In the genomic region with DNA sequence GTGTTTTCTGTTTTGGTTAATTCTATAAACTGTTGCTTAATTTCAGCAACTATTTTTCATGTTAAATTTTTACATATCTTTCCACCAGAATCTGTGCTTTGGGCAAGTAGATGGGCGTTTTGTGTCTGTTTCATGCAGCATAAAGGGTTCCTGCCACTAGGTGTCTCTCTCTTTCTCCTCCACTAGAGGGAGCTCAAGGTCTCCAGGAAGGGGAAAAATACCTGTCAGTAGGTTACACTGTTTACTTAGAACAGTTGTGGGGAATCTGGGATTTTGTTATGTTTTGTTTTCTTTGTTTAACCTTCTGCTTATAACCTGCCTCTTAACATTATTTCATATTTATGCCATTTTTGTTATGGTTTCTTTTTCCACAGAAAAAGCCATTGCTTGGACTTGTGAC, we compare ENCODE assay signal across 9 mouse cellular contexts. TPM values are rescaled to one million over a fixed set of nuclear protein-coding genes. Genes with fewer than 3 reads are reported as not detected.
DNase-seq lines count a peak whose midpoint lies in the region; ATAC-seq and TF ChIP-seq lines count a peak whose summit lies in the region.
"Had no signal": no experiment of that assay in that cellular context is flagged by ENCODE, and none has a peak within 500 bp of the region (broad histone marks: within the 10 kb centered on the region; RNA-seq: fewer than 3 reads in every experiment).

No protein-coding gene starts in this region.

- no peaks in the 10 kb centered on the region for H3K4me1 ChIP-seq in liver, adult 2 months (ENCODE audit: control insufficient read depth, insufficient read depth, low read length)
- no peaks in the 10 kb centered on the region for H3K4me1 ChIP-seq in liver, embryonic 12.5 days
- H3K4me1 ChIP-seq in hindbrain, postnatal 0 days (ENCODE audit: insufficient read depth, low read length) = no peaks in the 10 kb centered on the region
- H3K4me1 ChIP-seq: megakaryocyte, embryonic 14.5 days had no signal

- peak; percentile 34 for DNase-seq in adrenal gland, adult 2 months
- no peak for DNase-seq in adrenal gland, postnatal 4 days (ENCODE audit: low spot score in 2 of 2)
- DNase-seq in liver, adult 2 months (ENCODE audit: extremely low read depth, low read depth, low spot score) = peak; percentile 48
- DNase-seq in cerebellum, adult 18-20 months = peak; percentile 32 to 50
- DNase-seq in hindbrain, postnatal 0 days (ENCODE audit: low spot score) = peak; percentile 82
- peak; percentile 67 for DNase-seq in mesoderm, embryonic 11.5 days (ENCODE audit: low read depth, low spot score)
- no peak for DNase-seq in gastrocnemius, postnatal 4 days (ENCODE audit: low spot score in 2 of 2)

- H3K27me3 ChIP-seq in liver, adult 2 months (ENCODE audit: control insufficient read depth, insufficient read depth, low read length) = no peaks in the 10 kb centered on the region
- no peaks in the 10 kb centered on the region for H3K27me3 ChIP-seq in liver, embryonic 12.5 days (replicated peaks)
- no peaks in the 10 kb centered on the region for H3K27me3 ChIP-seq in hindbrain, postnatal 0 days (ENCODE audit: insufficient read depth, low read length)
- H3K27me3 ChIP-seq: megakaryocyte, embryonic 14.5 days had no signal

- H3K79me2 ChIP-seq in liver, adult 2 months (ENCODE audit: control insufficient read depth, insufficient read depth, low read length) = no peaks in the 10 kb centered on the region

- TF ChIP-seq CTCF in liver, adult 2 months (IDR thresholded peaks at IDR 0.05; ENCODE audit: low read depth, low read length) = peak; percentile 28
- peak; percentile 94 for TF ChIP-seq CTCF in hindbrain, postnatal 0 days (IDR thresholded peaks at IDR 0.05; ENCODE audit: low read depth)

- H3K27ac ChIP-seq in liver, adult 2 months (replicated peaks; ENCODE audit: insufficient read depth, low read depth, low read length) = no peak overlapping the region
- no peak overlapping the region for H3K27ac ChIP-seq in liver, embryonic 12.5 days
- no peak overlapping the region for H3K27ac ChIP-seq in hindbrain, postnatal 0 days

- H3K36me3 ChIP-seq in liver, adult 2 months (ENCODE audit: control insufficient read depth, insufficient read depth, low read length) = peaks cover 67% of the 10 kb centered on the region
- peaks cover 95% of the 10 kb centered on the region for H3K36me3 ChIP-seq in liver, embryonic 12.5 days
- H3K36me3 ChIP-seq in hindbrain, postnatal 0 days (ENCODE audit: insufficient read depth, low read length) = peaks cover 41% of the 10 kb centered on the region

- no peak overlapping the region for H3K9ac ChIP-seq in liver, adult 2 months (ENCODE audit: low read depth, low read length)
- no peak overlapping the region for H3K9ac ChIP-seq in liver, embryonic 12.5 days
- H3K9ac ChIP-seq in hindbrain, postnatal 0 days (replicated peaks; ENCODE audit: low read length) = no peak overlapping the region

- H3K4me3 ChIP-seq in liver, adult 2 months (ENCODE audit: insufficient read depth, low read depth, low read length) = no peak overlapping the region
- no peak overlapping the region for H3K4me3 ChIP-seq in liver, embryonic 12.5 days
- no peak overlapping the region for H3K4me3 ChIP-seq in hindbrain, postnatal 0 days (ENCODE audit: low read length)
- H3K4me3 ChIP-seq: megakaryocyte, embryonic 14.5 days had no signal

- WGBS in liver, adult 2 months = 27% methylated on average over 1 of the region's 1 CpGs
- 20% methylated on average over 1 of the region's 1 CpGs for WGBS in liver, embryonic 12.5 days (ENCODE audit: insufficient replicate concordance)
- WGBS in hindbrain, postnatal 0 days = 13% methylated on average over 1 of the region's 1 CpGs

- no peak overlapping the region for H3K4me2 ChIP-seq in liver, embryonic 12.5 days
- H3K4me2 ChIP-seq in hindbrain, postnatal 0 days (ENCODE audit: low read depth, low read length) = no peak overlapping the region

- H3K9me3 ChIP-seq in liver, embryonic 12.5 days (replicated peaks) = no peaks in the 10 kb centered on the region
- no peaks in the 10 kb centered on the region for H3K9me3 ChIP-seq in hindbrain, postnatal 0 days (ENCODE audit: low read length)
- H3K9me3 ChIP-seq: megakaryocyte, embryonic 14.5 days had no signal

- no peak for TF ChIP-seq POLR2A in liver, adult 2 months (IDR thresholded peaks at IDR 0.05; ENCODE audit: extremely low read depth, insufficient read depth, low read length)

- no peak for ATAC-seq in liver, embryonic 12.5 days
- peak; percentile 74; the same call in 1 of the 2 replicates for ATAC-seq in hindbrain, postnatal 0 days

RNA-seq across cellular contexts. Expression of a gene that starts 21.9 kb away (rescaled TPM):
- 10 to 100 TPM; 42.3 to 43.4 TPM for total RNA-seq in adrenal gland, adult 2 months (2021)
- 28.8 and 30.9 TPM in 2 replicates for polyA plus RNA-seq in adrenal gland, adult 2 months (2012; rRNA removed)
- total RNA-seq in adrenal gland, postnatal 4 days (2021) = 10 to 100 TPM; 44.7 to 50.5 TPM
- total RNA-seq in liver, adult 2 months (2014; rRNA removed) = 18.0 and 19.4 TPM in 2 replicates
- polyA plus RNA-seq in liver, adult 2 months (2012; rRNA removed) = 18.8 and 19.3 TPM in 2 replicates
- polyA plus RNA-seq in liver, embryonic 12.5 days (2016; fragmentation: Nextera tagmentation; extraction: Ambion mirVana) = 62.8 and 66.6 TPM in 2 replicates
- 246 and 336 TPM in 2 replicates for total RNA-seq in hindbrain, postnatal 0 days (2014; rRNA removed)
- 41.3 and 44.0 TPM in 2 replicates for polyA plus RNA-seq in hindbrain, postnatal 0 days (2015; fragmentation: Nextera tagmentation; extraction: Ambion mirVana)
- 10 to 100 TPM; 25.3 to 26.1 TPM for total RNA-seq in gastrocnemius, postnatal 4 days (2021)

Comparison
In these comparisons a context has a peak if more than half of its experiments do, and no peak if none do; other contexts are left out.
1. DNase-seq: peak in adrenal gland, adult 2 months (single experiment), liver, adult 2 months (single experiment), cerebellum, adult 18-20 months (2 of 2), hindbrain, postnatal 0 days (single experiment) and mesoderm, embryonic 11.5 days (single experiment); none in adrenal gland, postnatal 4 days (0 of 2) and gastrocnemius, postnatal 4 days (0 of 2).